Mouse (Mus musculus): ENCODE data around the gene Zfp202. TPM values are rescaled to one million over a fixed set of nuclear protein-coding genes. Genes with fewer than 3 reads are reported as not detected.

The Zfp202 gene
- polyA plus RNA-seq, 1 experiment from 2014 or later: 3.3 TPM

Other genes starting within 250 kb of the Zfp202 start
- gene Olfr975, start 240.3 kb upstream of the Zfp202 start, polyA plus RNA-seq (2014; fragmentation: Nextera tagmentation; extraction: Ambion mirVana): not detected in 2 replicates
- not detected in 2 replicates for gene Olfr976, start 231.2 kb upstream of the Zfp202 start, polyA plus RNA-seq (2014; fragmentation: Nextera tagmentation; extraction: Ambion mirVana)
- not detected in 2 replicates for gene Olfr978, start 200.2 kb upstream of the Zfp202 start, polyA plus RNA-seq (2014; fragmentation: Nextera tagmentation; extraction: Ambion mirVana)
- not detected in 2 replicates for gene Olfr979, start 188.9 kb upstream of the Zfp202 start, polyA plus RNA-seq (2014; fragmentation: Nextera tagmentation; extraction: Ambion mirVana)
- gene Olfr980, start 182.7 kb upstream of the Zfp202 start, polyA plus RNA-seq (2014; fragmentation: Nextera tagmentation; extraction: Ambion mirVana): not detected in 2 replicates
- gene Olfr981, start 170.9 kb upstream of the Zfp202 start, polyA plus RNA-seq (2014; fragmentation: Nextera tagmentation; extraction: Ambion mirVana): not detected in 2 replicates
- not detected in 2 replicates for gene Olfr982, start 118.5 kb upstream of the Zfp202 start, polyA plus RNA-seq (2014; fragmentation: Nextera tagmentation; extraction: Ambion mirVana)
- not detected in 2 replicates for gene Olfr983, start 98.7 kb upstream of the Zfp202 start, polyA plus RNA-seq (2014; fragmentation: Nextera tagmentation; extraction: Ambion mirVana)
- not detected in 2 replicates for gene Olfr984, start 78.1 kb upstream of the Zfp202 start, polyA plus RNA-seq (2014; fragmentation: Nextera tagmentation; extraction: Ambion mirVana)
- gene Olfr985, start 62.1 kb upstream of the Zfp202 start, polyA plus RNA-seq (2014; fragmentation: Nextera tagmentation; extraction: Ambion mirVana): not detected in 2 replicates
- gene Tmem225, start 44.2 kb upstream of the Zfp202 start, polyA plus RNA-seq (2014; fragmentation: Nextera tagmentation; extraction: Ambion mirVana): not detected in 2 replicates
- not detected in 2 replicates for gene Olfr986, start 11.4 kb upstream of the Zfp202 start, polyA plus RNA-seq (2014; fragmentation: Nextera tagmentation; extraction: Ambion mirVana)
- 0.65 and 1.5 TPM in 2 replicates for gene Scn3b, start 76.9 kb downstream of the Zfp202 start, polyA plus RNA-seq (2014; fragmentation: Nextera tagmentation; extraction: Ambion mirVana)

Measured in heart, embryonic 14.5 days (tissue).